Mouse (Mus musculus) liver, embryonic 14.5 days (tissue): ENCODE measurements around the gene Gdap2.

ENCODE experiments used
- CTCF ChIP-seq: IDR thresholded peaks from 2 replicates; pipeline ENCODE4 v1.5.1; 2016; ENCODE audit warnings: antibody characterized with exemption, low read depth, control low read depth
- EP300 ChIP-seq: IDR thresholded peaks from 2 replicates; pipeline ENCODE4 v1.6.1; 2016; ENCODE audit warnings: antibody characterized with exemption, low read depth

DNA sequence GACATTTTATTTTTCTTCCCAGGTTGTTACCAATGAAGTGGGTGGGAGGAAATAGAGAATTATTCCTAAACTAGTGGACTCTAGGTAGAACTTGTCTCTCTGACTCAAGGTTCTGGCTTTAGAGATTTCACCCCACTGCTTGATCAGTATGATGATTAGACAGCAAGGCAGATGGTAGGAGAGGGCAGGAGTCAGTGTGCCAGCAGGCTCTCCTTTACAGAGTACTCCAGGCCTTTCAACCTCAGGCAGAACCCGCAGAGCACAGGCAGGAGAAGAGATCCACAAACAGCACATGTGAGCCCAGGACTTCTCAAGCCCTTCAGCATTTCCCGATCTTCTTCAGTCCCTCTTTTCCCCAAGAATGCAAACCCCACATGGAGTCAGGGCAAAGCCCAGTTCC is 43.5 kb upstream of the Gdap2 start:
- TF ChIP-seq CTCF: no peak
- TF ChIP-seq EP300: no peak
